Mouse (Mus musculus) right cerebral cortex, postnatal 25 days (tissue): ENCODE measurements around the gene Smim6.

Source experiments
- DNase-seq: peaks from one replicate; pipeline ENCODE4 v3.0.0; 2022

Smim6 gene

DNA sequence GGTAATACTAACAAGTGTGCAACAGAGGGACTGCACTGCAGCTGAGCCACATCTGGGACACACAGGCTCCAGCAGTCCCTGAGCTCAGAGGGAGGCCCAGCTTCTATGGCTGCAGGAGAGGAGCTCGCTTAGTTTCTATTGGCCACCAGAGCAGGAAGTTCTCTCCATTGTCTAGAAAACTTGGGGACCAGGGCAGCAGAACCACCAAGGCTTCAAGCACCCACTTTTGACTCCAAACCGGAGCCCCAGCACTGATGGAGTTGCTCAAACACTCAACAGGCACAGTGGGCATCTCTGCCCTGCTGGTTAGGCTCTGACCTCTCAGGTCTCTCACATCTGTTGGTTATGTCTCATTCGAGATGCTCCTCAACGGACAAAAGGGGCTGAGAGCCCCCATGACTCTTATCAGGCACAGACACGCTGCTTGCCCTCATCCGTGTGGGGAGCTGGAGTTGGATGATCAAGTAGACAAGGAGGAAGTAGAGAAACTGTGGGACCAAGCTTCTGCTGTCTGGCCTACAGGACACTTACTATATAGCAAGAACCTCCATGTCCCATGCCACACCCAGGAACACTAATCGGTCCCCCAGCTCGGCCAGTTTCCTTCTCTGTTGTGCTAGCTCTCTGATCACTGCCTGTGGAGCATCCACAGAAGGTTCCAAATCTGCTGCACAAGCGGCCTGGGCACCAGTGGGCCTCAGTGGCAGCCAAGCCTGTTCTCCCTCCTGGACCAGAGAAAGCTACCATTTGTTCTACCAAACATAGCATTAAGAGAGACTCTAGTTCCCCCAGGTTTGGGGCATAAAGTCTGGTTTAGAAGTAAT is 10.3 kb upstream of the Smim6 start:
- no peak for DNase-seq

DNA sequence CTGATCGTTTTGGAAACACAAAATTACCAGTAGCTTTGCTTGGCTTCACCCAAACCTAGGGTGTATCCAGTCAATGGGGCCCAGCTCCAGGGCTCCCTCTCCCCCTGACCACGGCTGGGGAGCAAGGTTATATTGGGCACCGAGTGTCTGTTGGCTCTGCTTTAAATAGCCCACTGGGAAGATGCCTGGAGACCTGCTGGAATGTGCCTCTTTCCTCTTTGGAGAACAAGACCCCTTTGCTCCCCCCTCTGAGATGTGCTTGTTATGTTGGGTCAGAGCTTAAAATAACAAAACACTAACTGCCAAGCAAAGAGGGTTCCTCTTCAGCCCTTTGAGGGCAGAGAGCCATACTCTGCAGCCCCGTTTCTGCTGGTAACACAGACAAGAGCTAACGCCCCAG is 9.6 kb upstream of the Smim6 start:
- no peak for DNase-seq

DNA sequence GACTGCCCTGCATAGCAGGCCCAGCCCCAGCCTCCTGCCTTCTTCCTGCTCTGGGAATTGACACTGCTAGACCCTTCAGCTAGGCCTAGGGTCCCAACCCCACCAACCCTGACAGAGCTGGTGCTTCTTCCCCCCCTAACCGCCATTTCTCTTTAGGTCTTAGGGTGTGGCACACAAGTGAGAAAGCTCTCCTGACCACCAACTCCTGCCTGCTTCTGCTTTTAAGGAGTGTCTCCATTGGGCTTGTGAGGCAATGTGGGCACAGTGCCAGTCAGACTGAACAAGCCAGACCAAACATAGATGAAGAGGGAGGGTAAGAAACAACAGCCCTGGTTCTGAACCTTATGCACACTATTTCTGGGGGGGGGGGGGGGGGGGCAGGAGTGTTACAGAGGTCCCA is 9.0 kb upstream of the Smim6 start:
- no peak for DNase-seq

DNA sequence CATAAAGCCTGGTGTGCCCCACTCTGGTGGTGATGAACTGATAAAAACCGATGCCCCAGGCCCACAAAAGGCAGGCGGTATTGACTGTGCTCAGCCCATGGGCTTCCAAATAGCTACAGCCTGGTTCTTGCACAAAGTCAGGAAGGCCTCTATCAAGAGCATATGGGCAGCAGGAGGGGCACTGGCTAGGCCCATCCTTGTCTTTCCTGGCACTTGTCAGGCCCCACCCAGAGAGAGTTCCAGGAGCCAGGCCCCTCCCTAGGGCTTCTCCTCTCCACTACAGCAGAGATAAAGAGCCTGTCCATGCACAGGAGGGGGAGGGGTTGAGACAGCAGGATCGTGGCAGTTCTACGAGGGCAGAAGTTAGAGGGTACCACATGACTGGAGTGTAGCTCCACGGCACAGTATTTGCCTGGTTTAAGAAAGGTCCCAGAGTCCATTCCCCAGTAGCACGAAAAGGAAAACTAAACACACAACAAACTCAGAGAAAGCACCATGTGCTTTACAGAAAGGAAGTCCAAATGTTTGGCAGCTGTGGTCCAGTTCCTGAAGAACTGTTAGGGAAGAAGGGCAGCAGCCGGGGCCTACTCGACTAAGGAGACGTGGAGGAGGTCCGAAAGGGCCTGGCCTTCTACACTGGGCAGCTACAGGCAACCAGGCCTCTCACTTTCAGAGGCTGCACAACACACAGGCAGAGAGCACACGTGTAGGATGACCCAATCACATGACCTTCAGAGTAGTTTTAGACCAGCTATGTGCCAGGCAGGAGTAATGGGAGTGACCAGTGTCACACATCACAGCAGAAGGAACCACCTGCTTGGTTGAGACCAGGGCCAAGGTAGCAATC is 8.2 kb upstream of the Smim6 start:
- no peak for DNase-seq

DNA sequence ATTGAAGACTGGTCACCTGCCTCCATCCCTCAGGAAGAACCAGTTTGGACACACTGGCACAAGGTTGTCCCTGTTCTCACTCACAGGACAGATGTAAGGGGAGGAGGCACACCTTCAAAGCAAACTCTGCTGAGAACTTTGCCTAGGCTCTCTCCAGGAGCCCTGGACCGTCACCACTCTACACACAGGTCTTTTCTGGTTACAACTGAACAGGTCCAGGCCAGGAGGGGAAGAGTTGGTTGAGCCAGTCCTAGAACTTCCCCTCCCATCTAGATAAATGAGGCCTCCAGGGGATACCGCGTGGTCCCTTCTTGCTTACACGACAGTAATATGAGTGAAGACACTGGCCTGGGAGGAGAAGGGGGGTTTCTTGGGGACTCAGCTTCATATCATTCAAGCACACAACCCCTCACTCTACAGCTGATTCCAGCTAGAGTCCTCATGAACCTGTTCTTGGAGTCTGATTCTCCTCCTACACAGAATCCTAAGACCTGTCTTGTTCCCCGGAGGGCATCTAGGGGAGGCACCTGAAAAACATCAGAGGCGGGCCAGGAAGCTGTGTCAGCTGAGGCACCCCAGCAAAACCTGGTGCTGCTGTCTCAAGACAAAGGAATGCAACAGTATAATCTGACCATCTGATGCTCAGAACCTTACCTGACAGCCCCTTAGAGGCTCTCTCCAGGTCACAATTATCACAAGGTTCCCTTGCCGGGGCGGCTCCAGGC is 7.4 kb upstream of the Smim6 start:
- no peak for DNase-seq

DNA sequence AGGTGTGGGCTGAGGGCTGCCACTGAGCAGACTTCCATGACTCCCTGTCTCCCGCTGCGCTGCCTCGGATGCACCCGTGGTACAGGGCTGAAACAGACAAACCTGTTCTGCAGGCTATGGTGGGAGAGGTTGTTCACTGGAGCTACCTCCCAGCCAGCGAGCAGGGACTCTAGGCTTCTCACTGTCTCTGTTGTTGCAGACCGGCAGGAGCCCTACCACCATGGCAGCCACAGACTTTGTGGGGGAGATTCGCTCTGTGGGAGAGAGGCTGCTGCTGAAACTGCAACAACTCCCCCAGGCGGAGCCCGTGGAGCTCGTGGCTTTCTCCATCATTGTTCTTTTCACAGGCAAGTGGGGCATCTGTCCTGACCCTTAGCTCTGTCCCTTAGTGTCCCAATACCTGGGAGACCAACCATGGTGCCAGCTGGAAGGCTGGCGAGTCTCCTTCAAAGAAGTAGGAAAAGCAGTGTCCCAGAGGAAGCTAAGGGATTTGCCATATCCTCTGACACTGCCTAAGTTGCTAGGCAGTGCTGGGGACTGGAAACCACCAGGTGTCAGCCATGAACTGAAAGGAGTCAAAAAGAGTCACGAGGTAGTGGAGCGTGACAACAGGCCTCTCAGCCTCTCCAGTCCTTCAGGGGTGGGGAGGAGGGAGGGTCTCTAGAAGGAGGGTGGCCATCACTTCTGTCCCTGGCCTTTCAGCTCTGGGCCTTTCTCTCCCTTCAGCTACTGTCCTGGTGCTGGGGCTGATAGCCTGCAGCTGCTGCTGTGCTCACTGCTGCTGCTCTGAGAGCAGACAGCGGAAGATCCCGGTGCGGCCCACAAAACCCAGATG is 6.6 kb upstream of the Smim6 start:
- DNase-seq, result no peak

DNA sequence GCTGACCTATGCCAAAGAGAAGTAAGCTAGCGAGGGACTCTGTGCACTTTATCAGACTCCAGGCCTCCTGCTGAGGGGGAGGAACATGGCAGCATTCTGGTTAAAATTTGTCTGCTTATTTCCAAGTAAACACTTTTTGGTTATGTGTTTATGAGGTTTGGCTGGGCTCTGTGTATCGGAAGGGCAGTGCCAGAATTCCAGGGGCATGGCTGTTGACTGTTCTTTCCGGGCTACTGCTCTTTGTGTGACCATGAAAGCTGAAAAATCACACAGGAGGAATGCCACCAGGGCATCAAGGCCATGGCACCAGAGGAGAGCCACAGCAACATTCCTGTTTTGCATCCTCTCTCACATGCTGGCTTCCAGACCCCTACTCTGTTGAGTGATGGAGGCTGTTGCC is 5.7 kb upstream of the Smim6 start:
- no peak for DNase-seq

DNA sequence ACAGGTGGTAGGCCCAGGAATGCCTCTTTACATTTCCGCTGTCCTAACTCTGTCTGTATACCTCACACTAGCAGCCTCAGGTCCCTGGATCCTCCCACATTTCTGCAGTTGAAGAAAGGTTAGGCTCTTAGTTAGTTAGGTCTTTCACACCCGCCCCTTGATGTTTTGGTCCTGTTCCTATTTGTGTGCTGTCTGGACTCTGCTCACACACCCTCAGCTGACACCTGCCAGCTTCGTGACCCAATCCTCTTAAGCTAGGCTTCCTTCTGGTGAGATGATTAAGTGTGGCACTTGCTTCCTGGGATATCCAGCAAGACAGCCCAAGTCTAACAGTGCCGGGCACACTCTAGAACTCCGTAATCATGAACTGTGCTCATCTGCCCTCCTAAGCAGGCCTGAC is 5.3 kb upstream of the Smim6 start:
- no peak for DNase-seq

DNA sequence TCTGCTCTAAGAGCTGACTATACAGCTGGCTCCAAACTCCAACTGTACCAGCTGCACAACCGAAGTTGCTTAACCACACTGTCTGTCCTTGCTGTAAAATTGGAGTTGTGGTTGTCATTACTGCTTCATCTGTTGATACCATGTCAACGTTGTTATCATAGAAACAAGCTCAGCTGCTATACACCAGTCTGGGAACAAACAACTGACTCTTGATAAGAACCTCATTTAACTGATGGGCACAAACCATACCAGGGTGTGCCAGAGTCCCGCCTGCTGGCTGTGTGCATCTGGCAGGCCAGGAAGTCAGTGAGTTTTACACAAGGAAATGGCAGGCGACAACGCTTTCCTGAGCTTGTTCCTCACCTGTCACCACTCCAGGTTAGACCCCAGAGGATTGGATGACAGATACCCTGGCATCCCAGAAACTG is 669 bp upstream of the Smim6 start:
- no peak for DNase-seq

DNA sequence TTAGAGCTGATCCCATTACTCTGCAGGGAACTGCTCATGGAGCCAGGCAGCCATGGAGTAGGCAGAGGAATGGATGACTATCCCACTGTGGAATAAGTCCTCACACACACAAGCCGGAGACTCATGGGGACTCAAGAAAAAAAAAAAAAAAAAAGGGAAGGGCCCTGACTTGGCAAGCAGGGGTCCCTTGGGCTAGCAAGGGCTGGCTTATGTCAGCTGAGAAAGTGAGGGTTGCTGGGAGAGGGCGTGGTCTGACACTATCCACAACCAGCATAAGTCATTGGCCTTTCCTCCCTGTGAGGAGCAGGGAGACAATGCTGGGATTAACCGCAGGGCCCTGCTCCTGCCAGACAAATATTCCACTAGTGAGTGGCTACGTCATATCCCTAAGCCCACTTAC is 4.8 kb downstream of the Smim6 start:
- no peak for DNase-seq

DNA sequence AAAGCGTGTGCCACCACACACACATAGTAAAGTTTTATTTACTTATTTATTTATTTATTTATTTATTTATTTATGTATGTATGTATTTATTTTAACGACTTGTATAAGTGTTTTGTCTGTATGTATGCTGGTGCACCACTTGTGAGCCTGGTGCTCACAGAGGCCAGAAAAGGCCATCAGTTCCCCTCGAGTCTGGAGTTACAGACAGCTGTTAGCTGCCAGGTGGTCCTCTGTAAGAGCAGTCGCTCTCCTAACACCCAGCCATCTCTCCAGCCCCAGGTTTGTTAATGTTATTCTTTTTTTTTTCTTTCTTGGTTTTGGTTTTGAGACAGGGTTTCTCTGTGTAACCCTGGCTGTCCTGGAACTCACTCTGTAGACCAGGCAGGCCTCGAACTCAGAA is 6.8 kb downstream of the Smim6 start:
- DNase-seq, result no peak

DNA sequence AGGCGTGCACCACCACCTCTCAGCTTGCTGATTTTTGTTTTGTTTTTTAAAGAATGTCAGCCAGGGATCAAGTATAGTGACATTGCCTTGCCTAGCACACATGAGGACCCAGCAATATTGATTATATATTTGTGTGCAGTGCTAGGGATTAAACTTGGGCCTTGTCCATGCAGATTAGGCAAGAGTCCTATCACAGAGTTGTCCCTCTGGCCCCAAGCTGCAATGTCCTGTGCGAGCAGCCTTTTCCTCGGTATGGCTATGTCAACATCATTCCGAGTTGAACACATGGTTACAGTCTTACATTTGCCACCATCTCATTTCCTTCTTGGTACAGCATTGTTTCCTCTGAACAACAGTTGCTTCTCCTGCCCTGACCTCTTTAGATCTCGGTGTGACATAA is 7.3 kb downstream of the Smim6 start:
- DNase-seq, result no peak

DNA sequence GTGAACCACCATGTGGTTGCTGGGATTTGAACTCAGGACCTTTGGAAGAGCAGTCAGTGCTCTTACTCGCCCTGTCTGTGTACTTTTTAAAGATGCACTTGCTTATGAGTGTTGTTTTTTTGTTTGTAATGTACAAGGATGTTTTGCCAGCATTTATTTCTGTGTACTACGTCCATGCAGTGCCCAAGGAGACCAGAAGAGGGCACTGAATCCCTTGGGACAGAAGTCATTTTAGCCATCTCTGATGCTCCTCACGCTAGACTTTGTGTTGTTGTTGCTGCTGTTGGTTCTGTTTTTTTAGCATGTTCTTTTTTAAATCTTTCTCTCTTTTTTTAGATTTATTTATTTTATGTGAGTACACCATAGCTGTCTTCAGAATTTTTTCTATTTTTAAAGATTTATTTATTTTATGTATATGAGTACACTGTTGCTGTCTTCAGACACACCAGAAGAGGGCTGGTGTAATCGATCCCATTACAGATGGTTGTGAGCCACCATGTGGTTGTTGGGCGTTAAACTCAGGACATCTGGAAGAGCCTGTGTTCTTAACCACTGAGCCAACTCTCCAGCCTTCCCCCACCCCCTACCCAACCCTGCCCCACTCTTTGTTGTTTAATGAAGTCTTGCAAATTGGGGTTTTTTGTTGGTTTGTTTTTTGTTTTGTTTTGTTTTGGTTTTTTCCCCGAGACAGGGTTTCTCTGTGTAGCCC is 8.4 kb downstream of the Smim6 start:
- DNase-seq, result no peak

DNA sequence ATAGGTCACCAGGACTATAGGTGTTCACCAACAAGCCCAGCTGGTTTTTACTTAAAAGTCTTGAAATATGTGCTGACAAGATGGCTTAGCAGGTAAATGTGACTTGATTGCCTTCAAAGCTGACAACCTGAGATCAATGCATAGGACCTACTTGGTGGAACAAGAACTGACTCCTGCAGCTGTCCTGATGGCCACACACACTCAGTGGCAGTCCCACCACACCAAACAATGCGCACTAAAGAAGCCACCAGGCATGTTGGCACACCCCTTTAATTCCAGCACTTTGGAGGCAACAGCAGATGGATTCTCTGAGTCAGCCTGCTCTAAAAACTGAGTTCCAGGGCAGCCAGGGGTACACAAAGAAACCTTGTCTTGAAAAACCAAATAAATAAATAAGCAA is 10.2 kb downstream of the Smim6 start:
- DNase-seq, result no peak

DNA sequence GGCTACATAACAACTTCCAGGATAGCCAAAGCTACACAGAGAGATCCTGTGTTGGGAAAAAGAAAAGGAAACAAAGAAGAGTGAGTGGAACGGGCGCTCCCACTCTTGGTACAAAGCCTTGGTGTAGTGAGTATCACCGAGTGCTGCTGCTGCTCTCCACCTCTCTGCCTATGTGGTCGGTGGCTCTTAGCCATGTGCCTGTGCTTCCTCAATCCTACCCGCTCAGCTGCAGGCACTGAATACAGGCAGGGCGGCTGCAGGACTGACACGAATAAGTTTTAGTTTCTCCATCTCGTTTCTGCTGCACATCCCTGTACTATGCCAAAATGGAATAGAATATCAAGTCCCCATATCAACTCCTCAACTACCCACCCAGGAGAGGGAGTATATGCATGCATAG is 17.2 kb downstream of the Smim6 start:
- no peak for DNase-seq

DNA sequence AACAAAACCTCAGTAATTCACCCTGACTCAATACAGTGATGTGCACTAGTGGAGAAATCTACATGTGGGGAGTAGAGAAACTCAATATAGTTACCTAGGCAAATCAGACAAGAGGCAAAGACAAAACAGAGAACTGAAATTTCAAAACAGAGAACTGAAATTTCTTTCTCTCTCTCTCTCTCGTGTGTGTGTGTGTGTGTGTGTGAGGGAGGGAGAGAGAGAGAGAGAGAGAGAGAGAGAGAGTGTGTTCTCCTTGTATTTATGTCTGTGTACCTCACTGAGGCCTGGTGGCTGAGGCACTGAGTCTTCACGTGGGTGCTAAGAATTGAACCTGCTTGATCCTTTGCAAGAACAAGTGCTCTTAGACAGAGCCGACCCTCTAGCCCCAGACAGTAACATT is 18.0 kb downstream of the Smim6 start:
- DNase-seq, result no peak

DNA sequence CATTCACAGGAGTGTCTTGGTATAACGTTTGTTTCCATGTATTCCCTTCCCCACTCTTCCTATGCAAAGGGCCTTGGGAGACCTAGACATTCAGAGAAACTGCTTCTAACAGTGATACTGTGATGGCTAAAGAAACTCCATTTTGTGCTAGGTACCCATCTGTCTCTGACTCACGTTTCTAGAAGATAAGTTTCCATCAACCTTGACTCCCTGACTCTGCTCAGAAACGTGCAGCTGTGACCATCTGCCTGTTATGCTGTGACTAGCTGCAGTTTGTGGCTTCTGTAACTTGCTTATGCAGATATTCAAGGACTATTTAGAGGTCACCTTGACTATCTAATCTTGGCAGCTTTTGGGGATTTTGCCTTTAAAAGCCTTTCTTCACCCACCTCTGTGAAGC is 19.4 kb downstream of the Smim6 start:
- no peak for DNase-seq

DNA sequence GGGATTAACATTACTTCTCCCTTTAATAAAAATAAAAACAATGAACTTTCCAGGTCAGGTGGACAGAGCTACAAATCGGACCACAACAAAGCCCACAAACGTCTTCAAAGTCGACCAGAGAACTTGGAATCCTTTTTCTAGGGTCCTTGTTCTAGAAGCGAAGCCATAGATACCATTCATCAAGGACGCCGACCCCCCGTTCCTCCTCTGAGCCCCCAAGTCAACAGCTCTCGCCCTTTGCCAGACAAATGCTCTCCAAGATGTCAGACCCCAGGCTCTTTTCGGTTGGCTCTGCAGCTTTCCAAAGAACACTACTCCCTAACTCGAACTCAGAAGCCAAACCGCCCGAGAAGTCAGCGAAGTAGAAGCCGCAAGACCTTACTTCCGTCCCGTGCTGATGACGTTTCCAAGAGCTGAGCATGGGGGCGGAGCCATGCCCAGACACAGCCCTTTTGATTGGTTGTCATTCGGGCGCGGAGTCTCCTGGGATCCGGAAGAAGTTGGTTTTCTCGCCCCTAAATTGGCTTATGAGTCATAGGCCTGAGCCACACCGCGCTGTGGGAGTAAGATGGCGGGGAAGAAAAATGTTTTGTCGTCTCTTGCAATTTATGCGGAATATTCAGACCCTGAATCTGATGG is 21.4 kb downstream of the Smim6 start, which contains the start of the genes Sap30bp and Recql5:
Sap30bp (plus strand) TSS at position 175 of the 639 bp plus-strand sequence.
Recql5 (minus strand) TSS at position 370 of the 639 bp plus-strand sequence.
- peak; percentile 97 for DNase-seq

DNA sequence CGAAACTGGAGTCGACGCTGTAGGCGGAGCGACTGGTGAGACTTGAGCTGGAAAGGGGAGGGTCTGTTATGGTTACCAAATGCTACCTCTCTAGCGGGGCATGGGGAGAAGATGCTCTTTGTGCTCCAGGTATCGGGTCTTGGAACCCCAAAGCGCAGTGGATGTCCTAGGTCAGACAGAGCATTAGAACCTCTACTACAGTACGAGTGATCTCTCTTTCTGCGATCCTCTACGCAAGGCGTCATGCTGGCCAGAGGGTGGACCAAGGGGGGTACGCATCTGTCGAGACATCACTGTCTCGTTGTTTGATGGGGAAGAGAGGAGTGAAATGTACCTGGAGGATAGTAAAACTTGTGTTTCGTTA is 21.9 kb downstream of the Smim6 start:
- DNase-seq, result no peak

DNA sequence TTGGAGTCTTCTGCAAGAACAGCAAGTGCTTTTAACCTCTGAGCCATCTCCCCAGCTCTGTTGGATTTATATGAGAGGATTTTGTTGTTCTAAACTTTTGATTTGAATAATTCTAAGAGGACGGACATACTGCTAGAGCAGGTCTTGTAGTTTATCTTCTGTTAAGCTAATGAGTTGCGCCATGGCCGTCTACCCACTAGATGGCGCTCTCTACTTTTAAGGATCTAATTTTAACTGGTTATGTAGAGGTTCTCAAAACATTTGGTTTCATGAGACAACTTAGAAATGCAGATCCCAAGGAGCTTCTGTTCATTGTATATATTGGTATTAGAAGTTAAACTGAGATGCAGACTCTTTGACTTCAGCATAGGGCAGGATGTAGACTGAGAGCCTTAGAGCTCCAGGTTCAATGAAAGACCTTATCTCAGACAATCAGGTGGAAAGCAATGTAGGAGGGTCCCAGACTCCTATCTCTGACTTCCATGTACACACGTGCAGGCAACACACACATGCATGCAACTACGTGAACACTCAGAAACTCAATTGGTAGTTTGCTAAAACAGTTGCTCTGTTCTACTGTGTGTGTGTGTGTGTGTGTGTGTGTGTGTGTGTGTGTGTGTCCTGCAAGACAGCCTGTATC is 28.0 kb downstream of the Smim6 start:
- no peak for DNase-seq

DNA sequence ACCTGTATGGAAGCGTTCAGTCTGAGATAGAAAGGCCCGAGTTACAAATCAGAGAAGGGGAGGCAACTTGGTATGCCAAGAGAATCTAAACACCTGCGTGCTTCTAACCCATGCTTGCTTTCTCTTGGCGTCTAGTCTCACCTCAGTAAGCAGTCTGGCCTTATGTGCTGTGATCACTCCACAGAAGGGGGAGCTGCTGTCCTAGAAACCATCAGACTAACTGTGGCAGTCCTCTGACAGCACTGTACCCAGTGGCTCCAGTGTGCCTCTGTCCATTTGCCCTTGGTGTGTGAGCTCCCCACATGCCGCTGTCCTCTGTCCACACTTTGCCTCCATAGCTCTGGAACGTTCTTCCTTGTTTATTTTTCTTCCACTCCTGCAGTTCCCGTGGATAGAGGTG is 30.2 kb downstream of the Smim6 start:
- DNase-seq, result no peak
